Mouse (Mus musculus) brain, embryonic 14.5 days (tissue): ENCODE data around the gene Matk. TPM values are rescaled to one million over a fixed set of nuclear protein-coding genes. Genes with fewer than 3 reads are reported as not detected.

Experiments
- DNase-seq: peaks from one replicate; pipeline ENCODE4 v3.0.0-alpha.2; 2011; ENCODE audit warnings: low read depth
- CTCF ChIP-seq: fragments of 200-500 bp; IDR thresholded peaks from 2 replicates; pipeline ENCODE4 v1.5.1; 2012; ENCODE audit warnings: inconsistent platforms, mild to moderate bottlenecking, moderate library complexity, borderline replicate concordance; ENCODE audit not compliant: insufficient read depth, insufficient read length; ENCODE audit errors: extremely low read depth
- POLR2A ChIP-seq: fragments of 200-500 bp; IDR thresholded peaks from 2 replicates; pipeline ENCODE4 v1.6.1; 2012; ENCODE audit warnings: mild to moderate bottlenecking, inconsistent platforms, borderline replicate concordance; ENCODE audit not compliant: poor library complexity, insufficient read depth, insufficient read length, severe bottlenecking; ENCODE audit errors: extremely low read depth
- polyA plus RNA-seq: library from polyadenylated mRNA; depleted of rRNA; stranded (reverse); fragments of >200 nt; gene quantifications from 2 replicates; pipeline ENCODE4 v1.2.3, GENCODE M21; 2012

Gene Matk
- polyA plus RNA-seq, 1 experiment: 30.6 TPM

- DNase-seq: peak; percentile 79
- peak; percentile 95 for TF ChIP-seq CTCF
- TF ChIP-seq POLR2A: no peak
Observed at GRCm38 (mm10) chr10:81289278-81289677, 36.5 kb downstream of the Matk start.

DNA sequence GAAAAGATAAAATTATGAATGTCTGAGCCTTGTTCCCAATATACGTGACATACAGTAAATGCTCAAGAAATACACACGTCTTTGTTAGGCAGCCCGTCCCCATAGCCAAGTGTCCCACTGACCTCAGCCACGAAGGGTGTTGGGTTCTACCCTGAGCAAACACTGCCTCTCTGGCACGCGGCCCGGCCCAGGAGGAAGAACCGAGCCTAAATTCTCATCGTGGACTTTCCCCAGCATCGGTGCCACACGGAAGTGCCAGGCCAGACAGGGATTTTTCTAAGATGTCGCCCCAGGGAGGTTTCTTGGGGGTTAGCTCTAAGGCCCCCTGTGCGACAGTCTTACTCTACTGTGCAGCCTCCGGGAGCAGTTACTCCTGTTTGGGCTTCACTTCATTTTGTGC lies 37.1 kb downstream of the Matk start:
- TF ChIP-seq CTCF (no peak), POLR2A (no peak)
- no peak for DNase-seq

GRCm38 (mm10) chr10:81290698-81291460 lies 38.1 kb downstream of the Matk start:
- DNase-seq: peak; percentile 66
- TF ChIP-seq POLR2A (no peak), CTCF (no peak)

- TF ChIP-seq POLR2A: no peak
- no peak for TF ChIP-seq CTCF
- DNase-seq: no peak
Observed at GRCm38 (mm10) chr10:81291511-81292104, 38.9 kb downstream of the Matk start, which contains the start of gene Tjp3. Tjp3 (minus strand) TSS chr10:81291581.

- TF ChIP-seq CTCF: peak; percentile 83
- TF ChIP-seq POLR2A: peak; percentile 98
- peak; percentile 100 for DNase-seq
Observed at GRCm38 (mm10) chr10:81292554-81293333, 40.0 kb downstream of the Matk start, which contains the start of gene Pip5k1c. Pip5k1c (plus strand) TSS chr10:81292963.

DNA sequence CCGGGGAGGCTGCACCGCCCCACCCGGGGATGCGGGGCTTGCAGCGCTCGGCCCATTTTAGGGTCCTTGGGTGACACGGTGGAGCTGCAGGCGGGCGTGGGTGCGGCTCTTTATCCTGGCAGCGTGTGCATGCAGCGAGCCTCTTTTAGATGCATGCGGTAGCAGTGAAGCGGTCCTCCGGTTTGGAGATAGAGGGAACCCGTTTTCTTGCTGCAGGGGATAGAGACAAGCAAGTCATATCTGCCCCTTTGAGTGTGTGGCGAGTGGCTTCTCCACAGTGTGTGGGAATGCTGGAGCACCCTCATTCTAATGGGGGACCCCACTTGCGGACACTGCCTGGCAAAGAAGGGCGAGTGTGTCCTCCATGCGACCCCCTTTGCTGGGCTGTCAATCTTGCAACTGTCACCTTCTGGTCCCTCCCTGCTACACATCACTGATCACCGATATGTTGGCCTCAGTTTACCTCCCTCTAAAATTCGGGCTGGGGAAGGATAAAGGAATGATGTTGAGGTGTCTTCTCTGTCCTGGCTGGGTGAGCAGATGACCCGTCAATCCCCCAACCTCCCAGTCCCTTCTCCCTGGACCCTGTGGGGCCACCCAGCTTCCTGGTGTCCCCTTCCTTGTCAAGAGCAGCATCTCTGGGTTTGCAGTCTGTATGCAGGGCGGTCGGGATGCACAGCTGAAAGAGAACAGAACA lies 40.7 kb downstream of the Matk start:
- no peak for DNase-seq
- TF ChIP-seq CTCF (no peak), POLR2A (no peak)

DNA sequence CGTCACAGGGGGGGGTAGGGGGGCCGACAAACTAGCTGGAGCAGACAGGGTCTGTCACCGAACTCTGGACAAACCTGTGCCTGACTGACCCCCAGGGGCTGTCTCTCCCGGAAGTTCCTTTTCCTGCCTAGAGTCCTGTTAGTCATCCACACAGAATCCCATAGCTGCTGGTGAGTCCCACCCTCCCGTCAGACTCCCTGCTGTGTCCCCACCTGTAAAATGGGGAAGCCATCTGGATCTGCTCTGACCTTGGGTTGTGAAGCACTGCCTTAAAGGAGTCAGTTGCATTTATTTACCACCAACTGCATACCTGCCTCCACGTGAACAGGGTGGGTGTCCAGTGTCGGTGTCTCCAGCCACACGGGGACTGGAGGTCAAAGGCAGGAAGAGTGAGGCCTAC lies 41.7 kb downstream of the Matk start:
- DNase-seq: no peak
- no peak for TF ChIP-seq POLR2A
- TF ChIP-seq CTCF: no peak

DNA sequence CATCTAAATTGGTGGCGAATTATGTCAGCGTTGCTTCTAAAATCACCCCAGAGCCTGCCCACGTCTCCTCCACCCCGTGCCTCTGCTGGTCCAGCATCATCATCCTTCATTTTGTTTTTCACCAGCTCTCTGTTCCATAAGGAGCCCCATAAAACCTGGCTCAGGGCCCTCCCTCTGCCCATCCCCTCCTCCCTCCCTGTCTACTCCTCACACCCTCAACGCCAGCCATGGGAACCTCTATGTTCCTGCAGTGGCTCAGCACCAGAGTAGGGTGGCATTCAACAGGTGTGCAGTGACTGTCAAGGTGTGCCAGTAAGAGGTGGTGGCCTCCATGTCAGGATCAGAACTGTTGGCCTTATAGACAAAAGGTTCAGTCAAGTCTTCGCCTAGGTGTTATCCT lies 42.5 kb downstream of the Matk start:
- DNase-seq: no peak
- no peak for TF ChIP-seq CTCF
- no peak for TF ChIP-seq POLR2A

DNA sequence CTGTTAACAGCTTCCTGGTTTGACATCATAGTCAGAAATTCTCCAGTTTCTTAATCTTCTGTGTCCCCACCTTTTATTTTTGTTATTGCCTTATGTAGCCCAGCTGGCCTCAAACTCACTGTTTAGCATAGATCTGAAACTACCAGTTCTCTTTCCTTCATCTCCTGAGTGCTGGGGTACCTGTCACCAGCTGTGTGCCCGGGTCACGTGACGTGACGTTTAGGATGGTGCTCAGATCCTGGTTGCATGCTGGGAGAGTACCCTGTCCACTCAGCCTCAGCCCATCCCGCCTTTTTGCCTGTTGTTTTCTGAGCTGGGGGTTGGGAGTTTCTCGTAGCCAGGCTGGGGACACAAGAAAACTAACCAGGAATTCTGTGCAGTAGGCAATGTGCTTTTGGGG lies 44.5 kb downstream of the Matk start:
- no peak for DNase-seq
- TF ChIP-seq POLR2A: no peak
- no peak for TF ChIP-seq CTCF

GRCm38 (mm10) chr10:81297845-81298244 lies 45.1 kb downstream of the Matk start:
- DNase-seq: no peak
- no peak for TF ChIP-seq CTCF
- TF ChIP-seq POLR2A: no peak
